ENCODE assay signal across 20 mouse cellular contexts in the genomic region with DNA sequence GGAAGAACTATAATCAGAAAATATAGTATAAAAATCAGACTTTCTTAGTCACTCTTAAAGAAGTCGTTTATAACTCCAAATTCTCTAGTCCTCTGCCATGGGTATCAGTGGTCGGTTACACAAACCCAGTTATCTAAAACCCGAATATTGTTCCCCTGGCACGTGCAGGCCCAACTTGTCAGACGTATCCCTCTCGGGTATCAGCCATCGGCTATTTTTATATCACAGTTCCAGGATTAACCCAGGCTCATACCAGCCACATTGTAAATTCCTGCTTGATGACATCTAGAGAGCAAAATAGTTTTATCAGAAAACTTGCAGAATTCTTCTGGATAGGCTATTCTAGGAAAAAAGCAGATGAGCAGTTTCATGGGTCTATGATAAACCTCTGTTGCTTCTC. TPM values are rescaled to one million over a fixed set of nuclear protein-coding genes. Genes with fewer than 3 reads are reported as not detected.
DNase-seq lines count a peak whose midpoint lies in the region; ATAC-seq and TF ChIP-seq lines count a peak whose summit lies in the region.
"Had no signal": no experiment of that assay in that cellular context is flagged by ENCODE, and none has a peak within 500 bp of the region (broad histone marks: within the 10 kb centered on the region; RNA-seq: fewer than 3 reads in every experiment).

No protein-coding gene starts in this region.

- no peak for ATAC-seq in heart, embryonic 12.5 days (ENCODE audit: insufficient number of reproducible peaks, low FRiP score)
- ATAC-seq: forebrain, embryonic 13.5 days; midbrain, embryonic 16.5 days had no signal

- TF ChIP-seq CTCF in MEL (IDR thresholded peaks at IDR 0.05 in 2 of 3, conservative IDR thresholded peaks at IDR 0.05 in 1 of 3; ENCODE audit: control insufficient read depth in 1 of 3, insufficient read depth in 1 of 3, low read depth in 2 of 3, low read length in 3 of 3, poor library complexity in 1 of 3, severe bottlenecking in 1 of 3), result no peak

- peak; percentile 50 to 66 for DNase-seq in heart, adult 18-20 months
- DNase-seq in heart, postnatal 36 days, result no peak
- no peak for DNase-seq in MEL (ENCODE audit: low read depth, low spot score)
- DNase-seq in heart, postnatal 10 days, result peak; percentile 53 to 61
- no peak for DNase-seq in left cerebral cortex, postnatal 25 days (ENCODE audit: low spot score in 2 of 2)
- no peak for DNase-seq in left cerebral cortex, adult 9 months (ENCODE audit: low spot score in 2 of 2)
- DNase-seq: adrenal gland, postnatal 25 days; cerebellum, adult 8-10 months; kidney, adult 18-20 months; layer of hippocampus, adult 9-11 months; left cerebral cortex, postnatal 4 days; thymus, adult 2 months; thymus, postnatal 4 days had no signal

- H3K79me2 ChIP-seq in MEL (ENCODE audit: control insufficient read depth, insufficient read depth, low read length, poor library complexity), result no peaks in the 10 kb centered on the region

- intact Hi-C loops in heart, postnatal 36 days (cut with DNase I), result no loop called here
- intact Hi-C loops in heart, postnatal 10 days (cut with DNase I), result no loop called here
- intact Hi-C loops in left cerebral cortex, postnatal 25 days (cut with DNase I), result no loop called here

- no peak overlapping the region for H3K4me2 ChIP-seq in heart, embryonic 12.5 days
- H3K4me2 ChIP-seq: forebrain, embryonic 13.5 days; hindbrain, embryonic 12.5 days; liver, embryonic 15.5 days had no signal

- no peak for TF ChIP-seq POLR2A in MEL (IDR thresholded peaks at IDR 0.05; ENCODE audit: control insufficient read depth in 1 of 2, insufficient read depth in 1 of 2, low read depth in 1 of 2, low read length in 2 of 2, poor library complexity in 1 of 2)

- H3K9me3 ChIP-seq in MEL (replicated peaks; ENCODE audit: insufficient read depth, low read length), result no peaks in the 10 kb centered on the region
- no peaks in the 10 kb centered on the region for H3K9me3 ChIP-seq in heart, embryonic 12.5 days (replicated peaks)
- H3K9me3 ChIP-seq: forebrain, embryonic 13.5 days; hindbrain, embryonic 12.5 days; liver, embryonic 15.5 days; midbrain, embryonic 10.5 days had no signal

- peaks cover 0 to 36% of the 10 kb centered on the region in 2 experiments; a peak in 2 of 4 replicates for H3K36me3 ChIP-seq in MEL (ENCODE audit: control insufficient read depth in 1 of 2, insufficient read depth in 2 of 2, low read length in 2 of 2)
- no peaks in the 10 kb centered on the region for H3K36me3 ChIP-seq in heart, embryonic 12.5 days
- H3K36me3 ChIP-seq: hindbrain, embryonic 12.5 days; liver, embryonic 15.5 days; midbrain, embryonic 10.5 days had no signal

- 27% methylated on average over 7 of the region's 7 CpGs for WGBS in heart, embryonic 12.5 days

- H3K27me3 ChIP-seq in MEL (ENCODE audit: control insufficient read depth in 1 of 2, insufficient read depth in 2 of 2, low read length in 2 of 2), result no peaks in the 10 kb centered on the region
- no peaks in the 10 kb centered on the region for H3K27me3 ChIP-seq in heart, embryonic 12.5 days (replicated peaks)
- H3K27me3 ChIP-seq: forebrain, embryonic 13.5 days; hindbrain, embryonic 12.5 days; liver, embryonic 15.5 days had no signal

- TF ChIP-seq RAD21 in MEL (IDR thresholded peaks at IDR 0.05; ENCODE audit: low read depth, low read length), result no peak

- TF ChIP-seq EP300 in MEL (IDR thresholded peaks at IDR 0.05; ENCODE audit: low read depth in 1 of 2, low read length in 2 of 2), result peak in 1 of 2 experiments; percentile 42; a peak in 2 of 4 replicates

- peaks cover 24 to 35% of the 10 kb centered on the region in 2 experiments for H3K4me1 ChIP-seq in MEL (ENCODE audit: control insufficient read depth in 1 of 2, insufficient read depth in 2 of 2, low read length in 2 of 2)
- H3K4me1 ChIP-seq in heart, embryonic 12.5 days (replicated peaks), result peaks cover 37% of the 10 kb centered on the region
- H3K4me1 ChIP-seq: hindbrain, embryonic 12.5 days; midbrain, embryonic 10.5 days had no signal

- peak overlapping the region; percentile 23; the same call in 1 of the 2 replicates for H3K9ac ChIP-seq in MEL (ENCODE audit: control insufficient read depth, low read depth, low read length, poor library complexity, severe bottlenecking)
- no peak overlapping the region for H3K9ac ChIP-seq in heart, embryonic 12.5 days
- H3K9ac ChIP-seq: forebrain, embryonic 13.5 days; hindbrain, embryonic 12.5 days; liver, embryonic 15.5 days had no signal

- no peak overlapping the region for H3K4me3 ChIP-seq in MEL (ENCODE audit: control insufficient read depth in 1 of 2, insufficient read depth in 1 of 2, low read depth in 2 of 2, low read length in 2 of 2)
- no peak overlapping the region for H3K4me3 ChIP-seq in heart, embryonic 12.5 days
- H3K4me3 ChIP-seq: forebrain, embryonic 13.5 days; hindbrain, embryonic 12.5 days; liver, embryonic 15.5 days; midbrain, embryonic 10.5 days had no signal

- no peak overlapping the region for H3K27ac ChIP-seq in MEL (ENCODE audit: control insufficient read depth, low read depth, low read length)
- H3K27ac ChIP-seq in heart, embryonic 12.5 days (ENCODE audit: poor library complexity, severe bottlenecking), result peak overlapping the region; percentile 68
- H3K27ac ChIP-seq: forebrain, embryonic 13.5 days; hindbrain, embryonic 12.5 days; liver, embryonic 15.5 days; macrophage; midbrain, embryonic 10.5 days had no signal

TF ChIP-seq in MEL, 35 proteins besides CTCF, POLR2A, EP300 and RAD21:
- TF ChIP-seq ETS1 (IDR thresholded peaks at IDR 0.05; ENCODE audit: low read depth, low read length), result peak; percentile 25; the same call in 1 of the 2 replicates
- peak; percentile 28; the same call in 1 of the 2 replicates for TF ChIP-seq GATA1 (IDR thresholded peaks at IDR 0.05; ENCODE audit: low read depth, low read length)
- TF ChIP-seq GABPA (IDR thresholded peaks at IDR 0.05; ENCODE audit: low read depth, low read length), result no peak
- no peak for TF ChIP-seq MYB (IDR thresholded peaks at IDR 0.05; ENCODE audit: low read depth, low read length)
- TF ChIP-seq MAZ (IDR thresholded peaks at IDR 0.05; ENCODE audit: low read depth, low read length), result no peak
- TF ChIP-seq MAX (IDR thresholded peaks at IDR 0.05; ENCODE audit: low read length), result 0 out of 2 replicates have a peak, but pooled peaks have one; percentile 30
- peak; percentile 94 for TF ChIP-seq BHLHE40 (IDR thresholded peaks at IDR 0.05; ENCODE audit: borderline replicate concordance, low read depth, low read length)
TF ChIP-seq in MEL: peak in this region for 4.

RNA-seq across cellular contexts. Expression of gene Htr2a, which starts 16.6 kb away (rescaled TPM):
- under 1 TPM; 0.47 to 0.82 TPM for total RNA-seq in heart, adult 18-20 months (2021)
- under 1 TPM; 0.54 to 1.00 TPM for total RNA-seq in heart, postnatal 36 days (2021)
- total RNA-seq in MEL (2012; rRNA removed), result 0.59 and 0.65 TPM in 2 replicates
- polyA plus RNA-seq in MEL (2012; ENCODE audit: insufficient read depth in 1 of 2, insufficient read length in 2 of 2, low read depth in 1 of 2, low replicate concordance in 2 of 2, missing spikeins in 1 of 2), result 1 to 10 TPM in 1 of 2 experiments, not detected in 1; 1.4 TPM
- polyA plus RNA-seq in heart, embryonic 12.5 days (2016; fragmentation: Nextera tagmentation; extraction: Ambion mirVana), result 1.4 TPM in 2 replicates
- total RNA-seq in heart, postnatal 10 days (2021), result 1 to 10 TPM in 1 of 2 experiments, under 1 TPM in 1; 0.84 to 1.0 TPM
- 10 to 100 TPM; 29.8 to 30.2 TPM for total RNA-seq in left cerebral cortex, postnatal 25 days (2021)
- total RNA-seq: adrenal gland, postnatal 25 days had no signal

Comparison
In these comparisons a context has a peak if more than half of its experiments do, and no peak if none do; other contexts are left out.
1. DNase-seq: peak in heart, adult 18-20 months (2 of 2) and heart, postnatal 10 days (2 of 2); none in heart, postnatal 36 days (0 of 2), MEL (single experiment), left cerebral cortex, postnatal 25 days (0 of 2) and left cerebral cortex, adult 9 months (0 of 2).
2. RNA of gene Htr2a, which starts 16.6 kb away (total RNA-seq): 29.8 to 30.2 TPM in left cerebral cortex, postnatal 25 days; 0.84 to 1.0 TPM in heart, postnatal 10 days, 0.54 to 1.00 TPM in heart, postnatal 36 days, 0.47 to 0.82 TPM in heart, adult 18-20 months and 0.59 to 0.65 TPM in MEL; every median in the first group is over 10 times any median in the second.